Mouse (Mus musculus) G1E-ER4 (cell line): ENCODE data around the gene Tmem62. TPM values are rescaled to one million over a fixed set of nuclear protein-coding genes. Genes with fewer than 3 reads are reported as not detected.

Experiments
- GATA1 ChIP-seq: IDR thresholded peaks from one replicate; pipeline ENCODE4 v1.8.0; 2012; ENCODE audit warnings: low read length, inconsistent platforms
- polyA plus RNA-seq: library from polyadenylated mRNA; stranded (reverse); fragments of >175 nt; gene quantifications from 2 replicates; pipeline ENCODE4 v1.2.3, GENCODE M21; 2012

Gene Tmem62
- polyA plus RNA-seq = 1.3 and 2.0 TPM in 2 replicates

DNA sequence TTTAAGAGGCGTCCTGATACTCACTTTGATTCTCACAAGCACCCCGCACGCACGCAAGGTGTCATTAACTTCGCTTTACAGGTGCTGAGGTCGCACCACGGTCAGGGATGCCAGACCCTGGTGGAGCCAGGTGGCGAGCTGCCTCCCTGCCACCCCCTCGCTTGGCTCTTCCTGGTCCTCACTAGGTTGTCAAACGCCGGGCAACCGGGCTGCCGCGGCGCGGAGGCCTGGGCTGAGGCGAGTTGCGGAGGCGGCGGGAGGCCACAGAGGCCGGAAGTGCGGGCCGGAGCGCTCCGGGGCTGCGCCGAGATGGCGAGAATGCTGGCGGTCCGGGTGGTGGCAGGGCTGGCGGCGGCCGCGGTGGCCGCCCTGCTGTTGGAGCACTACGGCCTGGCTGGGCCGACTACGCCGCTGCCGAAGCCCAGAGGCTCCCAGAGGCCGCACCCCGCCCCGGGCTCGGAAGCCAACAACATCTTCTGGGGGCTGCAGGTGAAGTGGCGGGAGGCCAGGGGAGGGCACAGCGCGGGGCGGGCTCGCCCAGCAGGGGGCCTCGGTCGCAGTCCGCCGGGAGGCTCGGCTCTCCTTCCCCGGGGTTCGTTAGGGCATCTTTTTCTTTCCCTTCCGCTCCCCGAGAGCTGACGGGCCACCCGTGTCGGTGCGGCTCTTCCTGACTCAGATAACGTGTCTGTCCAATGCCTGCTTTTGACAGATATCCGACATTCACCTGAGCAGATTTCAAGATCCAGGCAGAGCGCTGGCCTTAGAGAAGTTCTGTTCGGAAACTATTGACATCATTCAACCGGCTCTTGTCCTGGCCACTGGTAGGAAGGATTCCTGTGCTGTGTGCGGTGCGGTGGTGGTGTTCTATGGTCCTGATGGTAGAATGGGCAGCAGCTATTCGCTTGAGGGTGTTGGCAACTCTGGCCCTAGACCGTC is at the start of gene Tmem62:
Gene Tmem62, plus strand, starts transcription at position 28 of the 936 bp plus-strand sequence.
- TF ChIP-seq GATA1 = no peak

- TF ChIP-seq GATA1 = no peak
These were observed 43.8 kb upstream of the Tmem62 start for GRCm38 (mm10) chr2:120933038-120933437.

- TF ChIP-seq GATA1 = no peak
These were observed 25.6 kb upstream of the Tmem62 start for GRCm38 (mm10) chr2:120951208-120951607.

GRCm38 (mm10) chr2:120952176-120952938 is 24.5 kb upstream of the Tmem62 start:
- TF ChIP-seq GATA1 = no peak

DNA sequence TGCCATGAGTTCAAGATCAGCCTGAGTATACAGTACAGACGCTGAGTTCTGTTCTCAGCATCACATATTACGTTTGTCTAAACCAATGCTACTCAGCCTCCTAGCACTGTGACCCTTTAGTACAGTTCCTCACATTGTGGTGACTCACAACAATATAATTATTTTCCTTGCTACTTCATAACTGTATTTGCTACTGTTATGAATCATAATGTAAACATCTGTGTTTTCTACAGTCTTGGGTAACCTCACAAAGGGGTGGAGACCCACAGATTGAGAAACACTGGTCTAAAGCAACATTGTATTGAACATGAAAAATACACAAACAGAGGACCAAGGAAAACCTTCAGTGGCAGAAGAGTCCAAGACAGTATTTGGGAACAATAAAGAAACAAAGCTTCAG is 17.5 kb upstream of the Tmem62 start:
- no peak for TF ChIP-seq GATA1

DNA sequence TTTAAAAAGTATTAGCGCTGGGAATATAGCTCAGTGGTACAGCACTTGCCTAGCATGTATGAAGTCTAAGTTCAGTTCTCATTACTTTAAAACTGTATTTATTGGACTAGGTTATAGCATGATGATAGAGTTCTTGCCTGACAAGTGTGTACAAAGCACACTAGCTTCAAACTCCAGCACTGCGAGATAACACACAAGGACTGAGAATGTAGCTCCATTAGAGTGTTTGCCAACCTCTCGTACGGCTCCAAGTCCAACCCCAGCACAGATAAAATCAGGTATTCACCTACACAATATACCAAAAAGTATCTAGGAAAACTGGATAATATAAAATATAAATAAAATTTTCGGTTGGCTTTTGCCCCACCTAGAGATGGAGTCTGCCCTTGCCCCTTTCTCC is 17.0 kb upstream of the Tmem62 start:
- no peak for TF ChIP-seq GATA1

- no peak for TF ChIP-seq GATA1
These were observed 16.6 kb upstream of the Tmem62 start for GRCm38 (mm10) chr2:120960261-120960660.

DNA sequence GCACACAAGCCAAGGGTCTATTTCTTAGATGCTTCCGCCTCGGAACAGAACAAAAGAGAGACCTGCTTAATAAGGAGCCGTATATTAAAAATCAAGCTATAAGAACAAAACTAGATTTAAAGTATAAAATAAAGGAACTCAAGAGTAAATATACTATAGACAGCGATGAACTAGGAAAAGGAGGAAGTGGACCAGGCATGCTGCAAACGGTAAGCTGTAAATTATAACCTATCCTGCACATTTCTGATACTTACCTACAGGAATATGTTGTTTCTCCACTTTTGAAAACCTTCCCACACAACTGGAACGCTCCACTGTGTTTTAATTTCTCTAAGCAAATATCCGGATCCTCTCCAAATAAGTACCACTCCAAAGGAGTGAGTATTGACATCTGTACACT is 13.7 kb upstream of the Tmem62 start:
- no peak for TF ChIP-seq GATA1

DNA sequence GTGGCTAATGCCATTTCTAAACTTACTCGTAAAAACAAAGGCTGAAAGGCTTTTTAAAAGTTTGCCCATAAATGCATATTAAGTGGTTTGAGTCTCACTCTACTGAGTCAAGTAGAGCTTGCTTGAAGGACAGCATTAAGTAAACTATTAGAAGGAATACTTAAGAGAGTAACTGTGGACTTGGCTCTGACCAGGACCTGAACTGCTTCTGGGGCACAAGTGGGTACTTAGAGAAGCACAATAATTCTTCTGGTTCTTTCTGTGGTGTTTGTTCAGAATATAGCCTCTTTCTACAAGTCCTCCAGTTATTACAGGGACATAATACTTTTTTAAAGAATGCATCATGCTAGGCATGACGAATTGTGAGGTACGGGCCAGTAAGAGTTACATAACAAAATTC is 11.3 kb upstream of the Tmem62 start:
- TF ChIP-seq GATA1 = no peak

DNA sequence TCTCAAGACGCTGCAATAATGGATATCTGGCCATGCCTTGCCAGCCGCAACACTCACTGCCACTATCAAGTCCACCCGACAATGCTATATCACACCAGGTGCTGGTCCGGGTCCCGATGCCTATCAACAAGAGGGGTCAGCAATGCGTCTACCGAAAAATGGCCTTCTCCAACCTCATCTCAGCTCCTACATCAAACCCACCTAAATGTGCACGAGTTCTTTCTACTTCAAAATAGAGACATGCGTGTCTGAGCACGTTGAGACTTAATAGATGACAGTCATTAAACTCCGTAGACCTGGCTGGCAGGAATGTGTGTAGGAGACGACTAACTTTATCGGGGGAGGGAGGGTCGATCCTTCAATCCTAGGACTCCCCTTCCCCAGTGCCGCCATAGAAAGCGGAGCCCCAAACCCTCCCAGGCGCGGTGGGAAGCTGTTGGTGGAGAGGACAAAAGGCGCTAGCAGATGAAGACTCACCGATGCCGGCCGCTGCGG is 6.7 kb upstream of the Tmem62 start:
- no peak for TF ChIP-seq GATA1

GRCm38 (mm10) chr2:120970559-120971080 is 6.2 kb upstream of the Tmem62 start, which contains the start of gene Ubr1:
Gene Ubr1 (minus strand): TSS chr2:120970715.
- TF ChIP-seq GATA1 = no peak

DNA sequence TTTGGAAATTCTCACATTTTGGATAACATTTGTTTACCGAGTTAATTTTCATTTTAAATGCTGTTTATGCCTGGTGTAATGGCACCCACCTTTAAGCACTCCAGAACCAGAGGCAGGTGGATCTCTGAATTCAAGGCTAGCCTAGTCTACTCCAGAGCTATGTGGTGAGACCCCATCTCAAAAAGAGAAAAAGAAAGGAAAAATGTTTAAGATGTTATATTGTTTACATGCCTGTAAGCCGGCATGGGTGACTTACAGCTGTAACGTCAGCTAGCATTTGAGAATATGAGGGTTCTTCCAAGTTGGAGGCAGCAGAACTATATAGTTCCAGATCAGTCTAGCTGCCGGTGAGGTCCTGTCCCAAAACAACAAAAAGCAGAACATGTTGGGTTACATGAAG is 5.1 kb upstream of the Tmem62 start:
- no peak for TF ChIP-seq GATA1

DNA sequence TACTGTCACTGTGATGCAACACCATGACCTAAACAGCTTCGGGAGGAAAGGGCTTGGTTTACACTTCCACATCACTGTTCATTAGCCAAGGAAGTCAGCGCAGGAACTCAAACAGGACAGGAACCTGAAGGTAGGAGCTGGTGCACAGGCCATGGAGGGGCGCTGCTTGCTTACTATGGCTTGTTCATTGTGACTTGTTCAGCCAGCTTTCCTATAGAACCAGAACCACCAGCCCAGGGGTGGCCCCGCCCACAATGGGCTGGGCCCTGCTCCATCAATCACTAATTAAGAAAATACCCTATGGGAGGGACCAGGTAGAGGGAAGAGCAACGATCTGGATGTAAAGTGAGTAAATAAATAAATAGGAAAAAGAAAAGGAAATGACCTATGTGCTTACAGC is 3.9 kb upstream of the Tmem62 start:
- no peak for TF ChIP-seq GATA1

DNA sequence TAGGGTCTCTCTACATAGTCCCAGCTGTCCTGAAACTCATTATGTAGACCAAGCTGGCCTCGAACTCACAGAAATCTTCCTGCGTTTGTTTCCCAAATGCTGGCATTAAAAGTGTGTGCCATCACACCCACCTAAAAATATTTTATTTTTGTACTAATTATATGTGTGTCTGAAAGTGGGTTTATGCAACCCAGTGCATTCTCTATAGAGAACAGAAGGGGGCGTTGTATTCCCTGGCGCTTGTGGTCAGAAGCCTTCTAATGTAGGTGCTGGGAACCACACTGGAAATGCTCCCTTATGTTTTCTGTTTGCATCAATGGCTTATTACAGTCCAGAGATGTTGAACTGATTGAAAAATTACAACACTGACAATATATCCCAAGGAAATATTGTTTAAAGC is 509 bp upstream of the Tmem62 start:
- TF ChIP-seq GATA1 = no peak

DNA sequence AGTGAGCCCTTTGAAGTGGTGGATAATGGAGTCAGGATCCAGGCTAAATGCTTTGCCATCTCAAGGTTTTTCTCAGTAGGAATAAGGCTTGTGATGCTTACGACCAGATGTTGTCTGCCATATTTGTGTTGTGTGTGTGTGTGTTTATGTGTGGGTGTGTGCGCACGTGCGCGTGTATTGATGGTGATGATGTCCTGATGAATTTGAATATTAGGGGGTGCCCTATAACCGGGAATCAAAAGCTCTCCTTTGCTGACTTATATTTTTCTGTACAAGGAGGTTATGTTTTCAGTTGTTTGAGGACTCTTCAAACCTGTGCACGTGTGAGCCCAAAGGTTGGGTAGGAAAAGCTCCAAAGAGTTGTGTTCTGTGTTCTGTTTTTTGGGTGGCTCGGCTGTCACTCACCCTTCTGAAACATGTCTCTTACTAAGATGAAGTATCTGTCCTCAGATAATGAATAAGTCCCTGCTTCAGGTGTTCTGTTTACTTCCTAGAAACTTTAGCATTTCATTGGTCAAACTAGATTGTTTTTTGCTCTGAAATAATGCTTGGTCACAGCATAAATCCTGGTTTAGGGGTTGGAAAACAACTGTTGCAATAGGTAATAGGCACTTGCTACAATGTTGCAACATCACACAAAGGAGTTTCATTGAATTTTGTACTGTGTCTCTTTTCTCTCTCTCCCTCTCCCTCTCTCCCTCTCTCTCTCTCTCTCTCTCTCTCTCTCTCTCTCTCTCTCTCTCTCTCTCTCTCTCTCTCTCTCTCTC is 1.3 kb downstream of the Tmem62 start:
- TF ChIP-seq GATA1 = no peak
